Mouse (Mus musculus): Measurements from ENCODE around the gene Fam126a. TPM values are rescaled to one million over a fixed set of nuclear protein-coding genes. Genes with fewer than 3 reads are reported as not detected.
"Not testable (repeated sequence)": the region's sequence is repeated elsewhere in the genome, so short reads cannot be mapped to it uniquely, and the experiment has no call there.

Fam126a gene
- polyA plus RNA-seq, 1 experiment from 2014 or later = 60.1 TPM

- no peak overlapping the region for H3K27ac ChIP-seq
- 0 out of 2 replicates have a peak, but pooled peaks have one; percentile 59 for ATAC-seq
- no peak overlapping the region for H3K4me3 ChIP-seq
- peaks cover 19% of the 10 kb centered on the region for H3K4me1 ChIP-seq
- WGBS (ENCODE audit: insufficient replicate concordance) = 64% methylated on average over 4 of the region's 4 CpGs
- no peaks in the 10 kb centered on the region for H3K36me3 ChIP-seq
- 0 out of 2 replicates have a peak, but pooled peaks cover 7% of the 10 kb centered on the region for H3K27me3 ChIP-seq (replicated peaks)
- H3K9ac ChIP-seq = no peak overlapping the region
- no peaks in the 10 kb centered on the region for H3K9me3 ChIP-seq (replicated peaks)
- H3K4me2 ChIP-seq = no peak overlapping the region
These were observed 141.0 kb downstream of the Fam126a start for GRCm38 (mm10) chr5:23889461-23889860.

GRCm38 (mm10) chr5:23887111-23887510, 143.4 kb downstream of the Fam126a start:
- ATAC-seq = no peak

GRCm38 (mm10) chr5:23874457-23874856, 156.0 kb downstream of the Fam126a start:
- 45% methylated on average over 5 of the region's 5 CpGs for WGBS (ENCODE audit: insufficient replicate concordance)
- no peak for ATAC-seq
- no peak overlapping the region for H3K27ac ChIP-seq

More at GRCm38 (mm10) chr5:23887111-23887510, 143.4 kb downstream of the Fam126a start:
- H3K9ac ChIP-seq = no peak overlapping the region
- peaks cover 7% of the 10 kb centered on the region; the same call in 1 of the 2 replicates for H3K27me3 ChIP-seq (replicated peaks)
- 38% methylated on average over 3 of the region's 3 CpGs for WGBS (ENCODE audit: insufficient replicate concordance)
- H3K4me1 ChIP-seq = 0 out of 2 replicates have a peak, but pooled peaks cover 4% of the 10 kb centered on the region
- H3K4me3 ChIP-seq = no peak overlapping the region
- H3K9me3 ChIP-seq (replicated peaks) = no peaks in the 10 kb centered on the region
- H3K27ac ChIP-seq = no peak overlapping the region
- H3K4me2 ChIP-seq = no peak overlapping the region
- no peaks in the 10 kb centered on the region for H3K36me3 ChIP-seq

GRCm38 (mm10) chr5:23872586-23872985, 157.9 kb downstream of the Fam126a start:
- H3K9ac ChIP-seq = no peak overlapping the region
- no peaks in the 10 kb centered on the region for H3K9me3 ChIP-seq (replicated peaks)
- H3K4me2 ChIP-seq = no peak overlapping the region
- 0 out of 2 replicates have a peak, but pooled peaks cover 6% of the 10 kb centered on the region for H3K4me1 ChIP-seq
- H3K27me3 ChIP-seq (replicated peaks) = peaks cover 30% of the 10 kb centered on the region
- H3K4me3 ChIP-seq = no peak overlapping the region
- no peak overlapping the region for H3K27ac ChIP-seq
- WGBS (ENCODE audit: insufficient replicate concordance) = 54% methylated on average over 6 of the region's 6 CpGs
- ATAC-seq = no peak
- no peaks in the 10 kb centered on the region for H3K36me3 ChIP-seq

More at GRCm38 (mm10) chr5:23874457-23874856, 156.0 kb downstream of the Fam126a start:
- Histone ChIP-seq H3K4me2 (no peak overlapping the region), H3K36me3 (no peaks in the 10 kb centered on the region), H3K4me1 (0 out of 2 replicates have a peak, but pooled peaks cover 6% of the 10 kb centered on the region), H3K9ac (no peak overlapping the region), H3K9me3 (replicated peaks) (no peaks in the 10 kb centered on the region), H3K27me3 (replicated peaks) (peaks cover 37% of the 10 kb centered on the region), H3K4me3 (no peak overlapping the region)

GRCm38 (mm10) chr5:23871323-23871722, 159.2 kb downstream of the Fam126a start:
- peaks cover 21% of the 10 kb centered on the region for H3K27me3 ChIP-seq (replicated peaks)
- H3K9me3 ChIP-seq (replicated peaks); H3K4me1 ChIP-seq; H3K9ac ChIP-seq; H3K4me2 ChIP-seq; H3K27ac ChIP-seq; H3K4me3 ChIP-seq; ATAC-seq; H3K36me3 ChIP-seq: not testable (repeated sequence)
- WGBS (ENCODE audit: insufficient replicate concordance) = 65% methylated on average over 2 of the region's 2 CpGs

GRCm38 (mm10) chr5:23865941-23866340, 164.5 kb downstream of the Fam126a start:
- Histone ChIP-seq H3K4me3 (no peak overlapping the region), H3K4me1 (no peaks in the 10 kb centered on the region; the same call in 1 of the 2 replicates), H3K36me3 (no peaks in the 10 kb centered on the region), H3K9ac (no peak overlapping the region), H3K27me3 (replicated peaks) (peaks cover 7% of the 10 kb centered on the region; the same call in 1 of the 2 replicates), H3K27ac (no peak overlapping the region), H3K4me2 (no peak overlapping the region), H3K9me3 (replicated peaks) (no peaks in the 10 kb centered on the region)
- 60% methylated on average over 5 of the region's 5 CpGs for WGBS (ENCODE audit: insufficient replicate concordance)
- no peak for ATAC-seq

Other genes starting within 250 kb of the Fam126a start
- 35.6 and 37.6 TPM in 2 replicates for gene Pus7, start 247.0 kb downstream of the Fam126a start, polyA plus RNA-seq (2016; fragmentation: Nextera tagmentation; extraction: Ambion mirVana)
- 35.5 and 35.9 TPM in 2 replicates for gene Rint1, start 243.0 kb downstream of the Fam126a start, polyA plus RNA-seq (2016; fragmentation: Nextera tagmentation; extraction: Ambion mirVana)
- gene Tomm7, start 186.5 kb downstream of the Fam126a start, polyA plus RNA-seq (2016; fragmentation: Nextera tagmentation; extraction: Ambion mirVana) = 99.0 and 101 TPM in 2 replicates
- 25.7 and 27.9 TPM in 2 replicates for gene Klhl7, start 69.9 kb upstream of the Fam126a start, polyA plus RNA-seq (2016; fragmentation: Nextera tagmentation; extraction: Ambion mirVana)
- 13.2 and 13.8 TPM in 2 replicates for gene Nupl2, start 134.3 kb upstream of the Fam126a start, polyA plus RNA-seq (2016; fragmentation: Nextera tagmentation; extraction: Ambion mirVana)

Data from liver, embryonic 12.5 days (tissue).